Mouse (Mus musculus): ENCODE results near the gene Hira. TPM values are rescaled to one million over a fixed set of nuclear protein-coding genes. Genes with fewer than 3 reads are reported as not detected.
"Not testable (repeated sequence)": the region's sequence is repeated elsewhere in the genome, so short reads cannot be mapped to it uniquely, and the experiment has no call there.

The Hira gene
- total RNA-seq, 2 experiments from 2014 or later = 28.3 to 60.5 TPM

DNA sequence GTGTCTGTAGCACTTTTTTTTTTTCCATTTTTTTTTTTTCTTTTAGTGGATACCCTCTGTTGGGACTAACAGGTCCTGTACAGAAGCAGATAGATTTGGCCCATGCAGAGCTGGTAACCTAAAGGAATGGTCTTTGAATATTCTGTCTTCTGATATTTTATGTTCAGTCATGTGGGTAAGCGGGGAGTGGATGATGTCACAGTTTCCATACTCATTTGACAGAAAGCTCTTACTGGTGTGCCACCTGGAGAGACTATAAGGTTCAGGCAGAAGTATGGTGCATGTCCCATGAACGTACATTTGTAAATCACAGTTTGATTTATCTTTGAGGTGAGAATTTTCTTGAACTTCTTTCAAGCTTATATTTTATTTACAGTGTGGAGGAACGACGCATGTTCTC, 39.2 kb downstream of the Hira start:
- no peak for ATAC-seq (ENCODE audit: poor library complexity, severe bottlenecking)

DNA sequence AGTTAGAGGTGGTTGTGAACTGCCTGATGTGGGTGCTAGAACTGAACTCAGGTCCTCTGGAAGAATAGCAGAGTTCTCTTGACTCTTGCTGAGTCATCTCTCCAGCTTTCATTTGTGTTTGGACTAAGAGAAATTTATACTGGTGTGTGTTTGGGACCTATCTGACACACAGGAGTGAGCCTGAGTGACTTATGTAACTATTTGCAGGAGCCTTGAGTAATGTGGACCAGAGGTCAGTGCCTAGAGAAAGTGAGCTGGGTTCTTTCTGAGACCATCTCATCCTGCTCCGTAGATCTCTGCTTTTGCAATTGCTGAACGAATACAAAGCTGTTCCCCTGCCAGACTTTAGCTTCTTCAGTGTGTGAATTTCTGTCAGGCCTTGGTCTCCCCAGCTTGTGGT, 44.9 kb downstream of the Hira start:
- ATAC-seq (ENCODE audit: poor library complexity, severe bottlenecking) = no peak

DNA sequence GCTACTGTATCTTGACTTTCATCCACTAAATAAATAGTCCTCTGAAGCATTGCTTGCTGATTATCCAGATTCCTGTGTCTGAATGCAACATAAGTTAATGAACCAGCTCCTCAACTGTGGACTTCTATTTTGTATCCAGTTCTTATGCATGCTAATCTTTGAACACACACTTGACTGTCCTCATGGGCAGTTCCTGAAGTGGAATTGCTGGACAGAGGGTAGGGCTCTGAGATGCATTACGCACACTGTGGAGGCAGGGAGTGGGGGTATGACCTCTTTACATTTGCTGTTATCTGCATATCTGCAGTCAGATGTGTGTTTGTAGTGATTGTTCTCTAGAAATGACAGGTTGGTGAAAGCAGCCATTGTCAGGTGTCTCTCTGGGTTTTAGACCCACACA, 51.1 kb downstream of the Hira start:
- ATAC-seq (ENCODE audit: poor library complexity, severe bottlenecking) = no peak

DNA sequence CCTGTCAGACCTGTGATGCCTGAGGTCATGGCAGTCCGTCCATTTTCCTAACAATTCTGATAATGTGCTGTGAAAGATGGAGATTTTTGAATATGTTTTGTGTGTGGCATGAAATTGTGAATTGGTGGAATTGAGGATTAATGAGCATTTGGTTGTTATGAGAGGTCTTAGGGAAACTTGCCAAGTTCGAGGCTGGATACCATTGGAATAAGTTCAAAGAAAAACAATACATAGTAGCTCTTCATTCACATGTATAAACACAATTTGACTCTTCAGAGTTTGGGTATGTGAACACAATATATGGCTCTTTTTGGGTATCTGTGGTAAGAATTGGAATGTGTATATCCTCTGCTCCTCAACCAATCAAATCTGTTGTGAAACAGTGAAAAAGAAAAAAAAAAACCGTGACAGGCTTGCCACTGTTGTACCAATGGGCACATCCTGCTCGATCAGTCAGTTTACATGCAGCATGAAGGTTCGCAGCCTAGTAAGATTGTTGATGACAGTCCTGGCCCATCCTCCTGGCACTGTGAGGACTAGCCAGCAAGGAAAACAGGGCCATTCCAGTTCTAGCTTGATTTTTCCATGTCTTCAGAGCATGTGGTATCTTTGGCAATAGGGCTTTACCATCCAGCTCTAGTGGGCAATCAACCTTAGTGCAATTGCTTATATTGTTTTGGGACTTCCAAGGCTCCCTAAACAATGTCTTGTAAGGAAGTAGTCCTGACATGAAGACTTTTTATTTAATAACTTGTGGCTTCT, 61.7 kb downstream of the Hira start:
- no peak for ATAC-seq (ENCODE audit: poor library complexity, severe bottlenecking)

DNA sequence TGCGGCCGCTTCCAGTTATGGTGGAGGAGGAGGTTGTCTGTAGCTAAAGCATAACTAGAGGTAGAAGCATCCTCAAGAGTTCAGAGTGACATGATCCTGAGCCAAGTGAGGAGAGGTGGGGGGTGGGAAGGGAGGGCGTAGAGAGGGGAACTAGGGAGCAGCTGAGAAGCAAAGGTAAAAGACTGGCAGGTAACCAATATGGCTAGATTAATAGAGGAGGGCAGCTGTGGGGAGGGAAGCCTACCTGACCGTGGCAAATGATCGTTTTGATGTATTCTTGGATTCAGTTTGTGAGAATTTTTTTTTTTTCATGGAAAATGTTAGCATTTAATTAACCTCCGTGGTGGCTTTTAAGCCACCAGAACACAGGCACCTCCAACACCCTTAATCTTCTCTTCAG, 67.1 kb downstream of the Hira start:
- ATAC-seq (ENCODE audit: poor library complexity, severe bottlenecking) = no peak

DNA sequence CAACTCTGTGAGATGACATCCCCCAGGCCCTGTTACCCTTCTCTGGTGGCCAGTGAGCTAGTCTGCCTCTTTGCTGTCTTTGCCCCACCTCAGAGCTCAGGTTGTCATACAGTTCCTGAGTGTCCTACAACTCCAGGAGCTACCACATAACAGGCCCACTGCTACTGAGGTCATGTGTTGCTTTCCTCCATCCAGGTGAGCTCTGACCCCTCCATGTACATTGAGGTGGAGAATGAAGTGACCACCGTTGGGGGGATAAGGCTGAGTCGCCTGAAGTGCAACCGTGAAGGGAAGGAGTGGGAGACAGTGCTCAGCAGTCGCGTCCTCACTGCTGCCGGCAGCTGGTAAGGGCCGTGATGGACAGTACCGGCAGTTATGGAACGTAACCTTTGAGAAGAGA, 72.1 kb downstream of the Hira start:
- ATAC-seq (ENCODE audit: poor library complexity, severe bottlenecking) = no peak

DNA sequence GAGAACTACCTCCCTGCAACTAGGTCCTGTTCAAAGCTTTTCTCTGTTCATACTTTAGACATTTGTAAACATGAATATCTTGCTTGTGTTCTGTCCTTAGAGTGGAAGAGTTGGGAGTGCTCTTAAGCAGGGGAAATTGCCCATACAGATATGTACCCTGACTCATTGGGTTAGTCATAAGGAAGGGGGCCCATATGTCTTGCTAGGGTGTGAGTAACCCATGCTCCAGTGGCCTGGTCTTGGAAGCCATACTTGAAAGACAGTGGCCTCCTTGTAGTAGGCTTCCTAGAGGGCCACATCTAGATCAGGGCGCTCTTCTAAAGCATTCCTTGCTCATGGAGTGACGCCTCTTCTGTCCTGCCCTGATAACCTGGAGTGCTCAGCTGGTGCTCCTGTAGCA, 73.5 kb downstream of the Hira start:
- no peak for ATAC-seq (ENCODE audit: poor library complexity, severe bottlenecking)

DNA sequence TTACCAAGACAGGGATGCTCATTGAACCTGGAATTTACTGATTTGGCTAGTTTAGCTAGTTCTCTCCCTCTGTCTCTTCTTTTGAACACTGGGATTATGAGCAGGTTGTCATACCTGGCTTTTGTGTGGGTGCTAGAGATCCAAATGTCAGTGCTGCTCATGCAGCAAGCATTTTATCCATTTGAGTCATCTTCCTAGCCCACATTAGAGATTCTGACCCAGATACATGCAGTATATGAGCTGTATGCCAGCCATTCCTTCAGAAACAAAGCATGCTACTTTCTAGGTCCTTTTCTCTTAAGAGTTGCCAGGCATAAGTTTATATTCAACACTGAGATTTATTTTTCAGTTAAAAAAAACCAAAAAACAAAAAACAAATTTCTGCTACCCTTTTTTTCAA, 76.0 kb downstream of the Hira start:
- no peak for ATAC-seq (ENCODE audit: poor library complexity, severe bottlenecking)

DNA sequence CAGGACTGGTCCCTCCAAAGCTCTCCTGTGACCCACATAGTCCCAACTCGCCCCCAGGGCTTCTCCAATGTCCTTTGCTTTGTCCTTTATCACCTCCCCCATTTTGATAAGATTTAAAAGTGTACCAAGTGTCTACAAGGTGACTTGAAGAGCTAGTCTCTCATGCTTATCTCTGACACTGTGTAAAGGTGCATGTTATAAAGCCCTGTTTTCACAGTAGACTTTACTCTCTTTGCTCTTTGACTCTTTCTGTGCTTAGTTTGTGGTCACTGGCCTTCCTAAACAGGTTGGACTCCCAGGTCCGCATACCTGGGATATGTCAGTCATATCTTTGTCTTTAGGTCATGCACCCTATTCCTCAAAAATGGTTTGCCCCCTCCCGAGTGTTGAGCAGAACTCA, 78.2 kb downstream of the Hira start:
- no peak for ATAC-seq (ENCODE audit: poor library complexity, severe bottlenecking)

DNA sequence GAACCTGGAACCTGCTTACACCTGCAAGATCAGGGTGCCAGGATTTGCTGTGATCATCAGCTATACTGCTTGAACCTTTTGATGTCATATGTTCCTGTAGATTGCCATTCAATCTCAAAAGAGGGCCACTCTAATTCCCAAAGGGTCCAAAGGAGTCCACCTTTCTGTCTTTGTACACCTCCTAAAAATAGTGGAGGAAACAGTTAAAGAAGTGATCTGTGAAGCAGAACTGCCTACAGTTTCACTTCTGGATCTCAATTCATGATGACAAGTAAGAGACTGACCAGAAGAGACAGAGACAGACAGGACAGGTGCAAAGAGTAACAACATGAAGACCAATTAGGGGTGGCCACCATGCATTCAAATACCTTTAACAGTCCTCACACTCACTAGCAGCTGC, 86.6 kb downstream of the Hira start:
- ATAC-seq (ENCODE audit: poor library complexity, severe bottlenecking) = no peak

DNA sequence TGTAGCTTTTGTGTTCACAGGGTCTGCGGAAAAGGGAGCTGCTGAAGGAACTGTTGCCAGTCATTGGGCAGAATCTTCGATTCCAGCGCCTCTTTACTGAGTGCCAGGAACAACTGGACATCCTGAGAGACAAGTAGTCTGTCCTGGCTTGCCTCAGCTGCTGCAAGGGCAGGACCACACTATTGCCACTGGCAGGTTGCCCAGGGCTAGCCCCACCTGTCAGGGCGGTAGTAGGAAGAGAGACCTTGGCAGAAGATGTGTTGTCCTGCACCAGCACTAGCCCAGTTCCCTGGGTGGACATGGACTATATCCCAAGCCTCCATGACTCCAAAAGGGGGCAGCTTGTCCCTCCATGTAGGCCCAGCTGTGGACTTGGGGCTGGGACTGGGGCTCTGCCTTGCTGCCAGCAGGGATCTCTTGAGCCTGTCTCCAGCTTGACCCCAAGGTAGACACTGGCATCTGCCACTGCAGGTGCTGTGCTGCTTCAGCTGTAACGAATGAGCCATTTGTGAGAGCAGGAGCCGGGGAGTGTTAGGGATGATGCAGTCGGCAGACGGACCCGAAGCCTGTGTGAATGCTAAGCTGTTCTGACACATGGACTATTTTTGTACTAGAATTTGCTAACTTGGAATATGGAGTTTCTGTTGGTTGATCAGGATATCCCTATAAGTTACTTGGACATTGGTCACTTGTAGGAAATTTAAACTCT, 92.7 kb downstream of the Hira start:
- no peak for ATAC-seq (ENCODE audit: poor library complexity, severe bottlenecking)

DNA sequence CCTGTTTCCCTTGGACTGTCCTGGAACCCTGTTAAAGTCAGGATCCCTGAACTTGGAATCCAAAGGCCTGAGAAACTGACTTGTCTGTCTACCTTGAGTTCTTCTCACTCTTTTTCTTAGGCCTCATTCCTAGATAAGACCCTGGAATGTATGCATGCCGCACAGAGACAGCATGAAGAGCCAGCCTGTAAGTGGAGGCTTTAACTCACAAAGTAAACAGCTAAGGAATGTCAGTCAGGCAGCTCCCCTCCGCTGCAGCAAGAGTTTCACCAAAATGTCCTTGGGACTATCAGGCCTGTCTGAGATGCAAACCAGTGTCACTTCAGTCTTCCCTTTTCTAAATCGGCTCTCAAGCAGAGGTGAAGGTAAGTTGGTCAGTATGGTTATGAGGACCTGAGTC, 94.0 kb downstream of the Hira start:
- no peak for ATAC-seq (ENCODE audit: poor library complexity, severe bottlenecking)

DNA sequence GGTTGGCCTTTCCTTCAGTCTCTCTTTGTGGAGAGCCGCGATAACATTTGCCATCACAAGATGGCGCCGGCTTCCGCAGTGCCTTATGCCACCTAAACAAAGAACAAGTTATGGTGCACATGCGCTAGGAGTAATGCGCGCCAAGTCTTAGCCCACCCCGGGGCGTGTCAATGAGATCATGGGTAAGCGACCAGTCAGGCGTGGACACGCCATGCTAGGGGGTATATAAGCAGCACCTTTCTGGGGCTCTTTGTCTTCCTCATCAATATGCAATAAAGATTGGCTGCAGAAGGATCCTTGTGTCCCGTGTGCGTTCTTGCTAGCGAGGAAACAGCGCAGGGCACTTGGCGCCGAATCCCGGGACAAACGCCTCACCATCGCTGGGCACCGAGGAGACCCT, 98.8 kb downstream of the Hira start:
- not testable (repeated sequence) for ATAC-seq (ENCODE audit: poor library complexity, severe bottlenecking)

DNA sequence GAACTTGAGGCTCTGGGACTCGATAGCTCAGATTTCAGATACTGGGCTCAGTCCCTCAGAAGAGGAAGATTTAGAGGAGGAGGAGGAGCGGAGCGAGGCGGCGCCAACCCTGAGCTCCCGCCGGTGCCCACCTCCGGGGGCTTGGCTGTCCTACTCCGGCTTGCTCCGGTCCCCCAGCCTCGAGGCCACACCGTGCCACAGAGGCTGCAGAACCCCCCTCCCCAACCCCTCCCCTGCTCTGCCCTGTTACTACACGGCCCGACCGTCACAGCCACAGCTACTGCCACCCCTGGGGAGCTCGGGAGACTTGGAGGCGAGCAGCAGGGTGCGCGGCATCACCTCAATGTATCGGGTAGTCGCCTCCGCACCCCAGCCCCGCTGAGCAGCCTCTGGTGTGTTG, 99.5 kb downstream of the Hira start:
- ATAC-seq (ENCODE audit: poor library complexity, severe bottlenecking) = no peak

DNA sequence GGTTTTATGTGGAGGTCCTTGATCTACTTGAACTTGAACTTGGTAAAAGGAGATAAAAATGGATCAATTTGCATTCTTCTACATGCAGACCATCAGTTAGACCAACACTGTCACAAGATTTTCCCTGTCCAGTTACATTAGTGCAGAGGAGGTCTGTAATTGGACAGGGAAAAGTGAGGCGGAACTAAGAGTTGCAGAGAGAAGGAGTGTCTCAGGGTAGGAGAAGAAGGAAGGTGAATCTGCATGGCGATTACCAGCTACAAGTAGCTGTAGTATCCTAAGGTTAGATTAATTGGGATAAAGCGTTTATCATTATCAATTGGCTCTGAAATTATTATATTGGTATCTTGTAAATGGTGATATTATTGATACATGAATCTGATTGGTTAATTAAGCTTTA, 109.5 kb downstream of the Hira start:
- ATAC-seq (ENCODE audit: poor library complexity, severe bottlenecking) = no peak

DNA sequence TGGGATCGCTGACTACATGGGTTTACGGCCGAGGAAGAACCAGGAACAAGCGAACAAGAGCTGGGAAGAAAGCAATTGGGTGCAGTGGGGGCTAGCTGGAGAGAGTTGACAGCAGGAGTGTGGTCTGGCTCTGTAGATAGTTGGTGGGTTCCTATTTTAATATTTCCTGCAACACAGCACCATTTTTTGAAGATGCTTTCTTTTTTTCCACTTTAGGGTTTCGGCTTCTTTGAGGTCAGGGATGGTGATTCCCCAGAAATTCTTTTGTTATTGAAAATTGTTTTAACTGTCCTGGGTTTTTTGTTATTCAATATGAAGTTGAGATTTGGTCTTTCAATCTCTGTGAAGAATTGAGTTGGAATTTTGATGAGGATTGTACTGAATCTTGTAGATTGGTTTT, 110.0 kb downstream of the Hira start:
- ATAC-seq (ENCODE audit: poor library complexity, severe bottlenecking) = no peak

DNA sequence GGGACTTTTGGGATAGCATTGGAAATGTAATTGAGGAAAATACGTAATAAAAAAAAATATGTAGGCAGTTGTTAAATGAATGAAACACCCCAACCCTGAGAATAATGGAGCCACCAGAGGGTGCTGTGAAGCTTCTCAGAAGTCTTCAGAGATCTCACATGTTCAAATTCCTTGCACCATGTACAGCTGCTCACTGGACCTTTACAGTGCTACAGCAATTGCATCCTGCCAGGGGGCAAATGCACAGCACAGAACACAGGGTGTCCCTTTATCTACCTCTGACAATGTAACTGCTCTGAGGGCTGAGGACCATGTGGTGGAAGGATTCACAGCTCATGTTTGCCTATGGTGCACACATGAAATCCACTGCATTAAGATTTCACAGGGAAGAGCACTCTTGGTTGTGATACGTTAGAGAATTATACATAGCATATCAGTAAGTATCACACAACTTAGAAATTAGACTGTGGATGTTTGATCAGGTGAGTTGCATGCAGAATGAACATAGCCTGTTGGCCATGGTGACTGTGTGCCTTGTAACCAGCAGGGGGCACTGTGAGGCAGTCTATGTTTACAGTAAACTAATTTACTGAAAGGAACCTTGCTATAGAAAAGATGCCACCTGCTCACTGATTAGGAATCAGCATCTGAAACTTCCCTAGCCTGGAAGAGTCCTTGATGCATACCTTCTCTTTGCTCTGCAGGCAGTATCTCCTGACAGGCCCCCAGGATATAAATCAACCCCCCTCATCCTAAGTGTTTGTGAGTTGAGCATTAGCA, 126.0 kb downstream of the Hira start:
- ATAC-seq (ENCODE audit: poor library complexity, severe bottlenecking) = 0 out of 2 replicates have a peak, but pooled peaks have one; percentile 47

DNA sequence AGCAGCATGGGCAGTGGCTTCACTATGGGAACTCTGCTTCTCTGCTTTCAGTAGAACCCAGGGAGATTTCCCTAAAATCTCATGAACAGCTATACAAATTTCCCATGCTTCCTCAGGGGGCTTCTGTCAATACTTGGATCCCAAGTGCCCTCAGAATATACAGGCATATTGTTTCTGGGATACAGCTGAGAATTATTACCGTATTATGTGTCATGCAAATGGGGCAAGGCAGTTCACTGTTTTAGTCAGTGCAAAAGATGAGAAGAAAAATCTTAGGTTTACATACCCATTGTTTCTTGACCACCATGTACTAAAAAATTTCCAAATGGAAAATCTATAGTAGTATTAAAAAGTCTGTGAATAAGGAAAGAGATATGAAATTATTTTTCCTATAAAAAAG, 126.9 kb downstream of the Hira start:
- no peak for ATAC-seq (ENCODE audit: poor library complexity, severe bottlenecking)

DNA sequence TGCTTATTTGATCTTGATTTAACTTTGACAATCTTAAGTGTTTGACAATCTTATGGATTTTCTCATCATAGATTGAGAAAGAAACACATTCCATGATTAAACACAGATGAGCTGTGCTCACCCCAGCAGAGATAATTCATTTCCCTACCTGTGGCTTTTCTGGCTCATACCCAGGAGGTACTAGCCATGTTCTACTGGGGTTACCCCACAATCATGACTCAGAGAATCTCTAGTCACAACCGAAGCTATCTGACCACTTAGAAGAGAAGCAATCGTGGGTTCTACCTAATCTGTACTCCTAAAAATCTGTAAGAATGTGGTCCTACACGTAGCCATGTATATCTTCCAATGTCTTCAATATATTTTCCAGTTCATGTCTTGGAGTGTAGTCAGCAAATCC, 128.5 kb downstream of the Hira start:
- no peak for ATAC-seq (ENCODE audit: poor library complexity, severe bottlenecking)

DNA sequence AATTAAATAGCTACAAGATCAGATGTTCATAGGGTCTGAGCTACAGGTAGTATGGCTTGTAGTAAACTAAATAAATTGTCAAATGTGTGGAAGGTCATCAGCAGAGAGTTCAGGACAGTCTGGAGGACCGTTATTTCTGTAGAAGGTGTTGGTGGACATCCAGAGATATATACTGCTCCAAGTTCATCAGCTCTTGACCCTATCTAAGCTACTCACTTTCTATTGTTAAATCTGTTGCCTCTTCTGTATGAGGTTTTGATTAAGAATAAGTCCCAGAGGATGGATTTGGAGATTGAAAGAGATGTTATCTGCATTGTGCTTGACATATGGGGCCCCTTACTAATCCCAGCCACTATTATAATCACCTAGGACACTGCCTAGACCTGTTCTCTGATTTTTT, 129.9 kb downstream of the Hira start:
- no peak for ATAC-seq (ENCODE audit: poor library complexity, severe bottlenecking)

DNA sequence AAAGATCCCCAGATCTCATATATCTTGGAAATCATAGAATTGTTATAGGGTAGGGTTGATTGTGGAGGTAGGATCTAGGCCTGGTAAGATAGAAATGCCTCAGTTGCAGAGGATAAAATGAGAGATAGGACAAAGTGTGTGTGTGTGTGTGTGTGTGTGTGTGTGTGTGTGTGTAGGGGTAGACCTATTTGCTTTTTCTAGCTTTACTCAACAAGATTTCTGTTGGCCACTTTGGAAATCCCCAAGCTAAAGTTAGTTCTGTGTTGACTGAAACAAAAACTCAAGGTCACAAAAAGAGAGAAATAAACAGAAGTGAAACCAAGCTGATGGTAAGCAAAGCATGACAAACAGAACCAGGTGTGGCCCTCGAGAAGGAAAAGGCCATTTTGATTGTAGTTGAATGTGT, 130.4 kb downstream of the Hira start:
- not testable (repeated sequence) for ATAC-seq (ENCODE audit: poor library complexity, severe bottlenecking)

DNA sequence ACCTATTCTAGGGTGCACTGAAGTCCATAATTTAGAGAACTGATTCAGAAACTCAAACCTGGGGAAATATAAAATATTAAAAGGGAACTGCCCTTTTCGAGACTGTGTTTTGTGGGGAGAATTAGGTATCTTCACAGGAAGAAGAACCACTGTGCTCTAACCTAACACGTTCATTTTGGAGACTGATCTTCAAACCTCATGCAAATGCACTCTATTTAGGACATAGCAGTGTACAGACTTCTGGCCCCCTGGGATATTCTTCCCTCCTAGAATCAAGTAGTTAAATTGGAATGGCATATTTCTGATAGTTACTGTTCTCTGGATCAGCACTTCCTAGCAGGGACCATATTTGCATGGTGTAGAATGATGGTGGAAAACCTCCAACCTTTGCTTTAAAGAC, 133.9 kb downstream of the Hira start:
- no peak for ATAC-seq (ENCODE audit: poor library complexity, severe bottlenecking)

Measured in megakaryocyte, adult 5-6 weeks (primary cell).